Mouse (Mus musculus) natural killer cell, adult 2 months (primary cell): Measurements from ENCODE around the gene Rpl12.
"Not testable (repeated sequence)": the region's sequence is repeated elsewhere in the genome, so short reads cannot be mapped to it uniquely, and the experiment has no call there.

Source experiments
- DNase-seq, 2 experiments: peaks; one replicate each; pipeline ENCODE4 v3.0.0; 2022; ENCODE audit warnings: low spot score in 2 of 2

Gene Rpl12

DNA sequence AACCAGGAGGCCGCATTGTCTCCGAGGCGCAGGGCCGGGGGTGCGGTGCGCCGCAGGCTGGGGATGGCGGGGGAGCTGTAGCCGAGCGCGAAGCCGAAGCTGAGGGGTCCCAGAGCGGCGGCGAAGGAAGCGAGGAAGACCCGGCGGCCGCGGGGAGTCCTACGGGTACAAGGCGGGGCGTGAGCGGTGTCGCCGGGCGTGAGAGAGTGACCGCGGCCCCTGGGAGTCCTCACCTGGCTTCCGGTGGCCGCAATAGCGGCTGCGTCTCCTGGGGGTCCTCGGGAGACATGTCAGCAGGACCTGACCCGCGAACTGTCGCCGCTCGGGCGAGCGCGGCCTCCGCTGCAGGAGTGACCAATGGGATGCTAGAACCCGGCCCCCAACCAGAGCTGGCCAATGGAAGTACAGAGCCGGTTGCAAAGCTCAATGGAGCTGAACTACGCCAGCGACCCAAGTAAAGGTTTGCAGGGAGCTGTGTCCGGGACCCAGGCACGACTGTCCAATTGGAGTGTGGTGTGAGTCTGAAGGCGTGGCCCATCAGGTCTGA lies 20.4 kb downstream of the Rpl12 start, which contains the start of gene Slc2a8:
Gene Slc2a8, minus strand, starts transcription at position 359 of the 547 bp plus-strand sequence.
- peak; percentile 81 to 82 for DNase-seq

DNA sequence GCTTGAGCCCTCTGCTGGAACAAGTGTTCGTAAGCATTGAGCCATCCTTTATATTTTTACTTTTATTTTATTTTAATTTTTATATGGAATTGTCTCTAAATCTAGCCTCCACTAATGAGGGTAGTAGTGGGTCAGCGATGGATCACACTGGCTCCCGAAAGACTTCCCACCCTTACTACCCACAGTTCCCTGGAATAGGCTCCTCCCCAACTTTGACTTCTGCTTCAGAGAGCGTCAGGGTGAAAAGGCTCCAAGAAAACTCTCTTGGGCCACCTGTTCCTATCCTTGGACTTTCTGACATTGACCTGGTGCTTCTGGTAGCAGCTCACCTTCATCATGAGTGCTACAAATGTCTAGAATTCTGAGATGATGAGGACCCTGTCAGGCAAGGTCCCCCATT lies 21.3 kb downstream of the Rpl12 start:
- no peak for DNase-seq

DNA sequence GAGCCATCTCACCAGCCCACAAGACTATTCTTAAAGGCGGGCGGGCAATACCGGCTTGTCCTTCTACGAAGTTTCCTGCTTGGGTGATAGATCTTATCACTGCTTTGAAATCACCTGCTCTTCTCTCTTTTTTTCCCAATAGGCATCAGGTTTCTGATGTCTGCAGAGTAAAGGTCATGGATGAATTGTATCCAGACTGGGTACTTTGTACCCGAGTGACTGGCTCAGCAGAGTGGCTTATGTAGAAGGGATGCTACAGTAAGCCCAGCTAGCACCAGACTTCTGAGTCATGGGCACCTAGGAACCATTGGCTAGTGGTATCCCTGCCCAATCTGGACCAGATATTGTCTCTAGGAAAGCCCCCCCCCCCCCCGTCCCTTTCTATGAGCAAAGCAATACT lies 22.3 kb downstream of the Rpl12 start:
- DNase-seq, result no peak

DNA sequence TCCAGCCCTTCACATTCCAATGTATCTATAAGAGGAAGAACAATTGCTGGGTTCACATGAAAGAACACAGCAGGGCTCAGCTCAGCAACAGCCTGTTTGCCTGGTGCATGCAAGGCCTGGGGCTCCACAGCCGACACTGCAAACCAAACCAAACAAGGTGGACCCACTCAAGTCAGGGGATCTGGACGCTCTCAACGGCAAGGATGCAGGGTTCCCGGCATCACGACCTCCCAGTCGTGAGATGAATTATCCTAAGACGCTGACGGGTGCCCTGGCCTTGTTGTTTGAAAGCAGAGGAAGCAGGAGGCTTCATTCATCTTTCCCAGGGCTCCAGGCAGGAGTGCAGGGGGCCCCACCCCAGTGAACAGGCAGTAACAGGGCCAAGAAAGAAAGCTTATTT lies 24.5 kb downstream of the Rpl12 start:
- DNase-seq, result no peak

DNA sequence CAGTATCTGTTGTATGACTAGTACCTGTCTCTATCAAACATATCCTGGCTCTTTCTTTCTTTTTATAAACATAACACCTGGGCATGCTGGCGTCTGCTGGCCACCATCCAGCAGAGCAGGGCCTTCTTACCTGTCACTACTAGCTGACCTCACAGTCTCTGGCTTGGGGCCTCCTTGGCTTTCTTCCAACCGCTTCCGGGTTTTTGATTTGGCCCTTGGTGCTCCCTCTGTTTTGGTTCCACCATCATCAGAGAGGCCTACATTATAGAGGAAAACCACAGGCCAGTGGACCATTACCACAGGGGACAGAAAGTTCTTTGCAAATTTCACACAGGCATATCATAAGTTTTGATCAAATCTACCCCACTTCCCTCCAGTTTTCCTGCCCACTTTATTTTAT lies 28.0 kb downstream of the Rpl12 start:
- no peak for DNase-seq

DNA sequence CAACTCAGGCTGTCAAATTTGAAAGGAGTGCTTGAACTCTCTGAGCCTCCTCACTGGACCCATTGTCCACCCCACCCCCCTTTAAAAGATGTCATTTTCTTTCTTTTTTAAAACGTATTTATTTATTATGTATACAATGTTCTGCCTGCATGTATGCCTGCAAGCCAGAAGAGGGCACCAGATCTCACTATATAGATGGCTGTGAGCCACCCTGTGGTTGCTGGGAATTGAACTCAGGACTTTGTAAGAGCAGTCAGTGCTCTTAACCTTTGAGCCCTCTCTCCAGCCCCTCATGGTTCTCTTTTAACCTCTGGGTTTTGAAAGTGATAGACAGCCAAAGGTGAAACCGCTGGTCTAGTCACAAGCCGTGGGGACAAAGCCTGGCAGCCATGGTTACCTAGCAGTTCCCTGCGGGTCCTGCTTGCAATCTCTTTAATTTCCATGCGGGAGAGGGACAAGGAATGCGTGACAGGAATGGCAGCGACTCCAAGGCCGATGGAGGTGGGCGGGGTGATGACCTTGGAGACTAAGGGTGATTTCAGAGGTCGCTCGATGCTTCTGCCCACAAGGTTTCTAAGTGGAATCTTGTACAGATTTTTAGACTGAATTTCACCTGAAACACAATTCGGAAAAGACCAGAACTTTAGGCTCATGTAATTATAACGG lies 28.9 kb downstream of the Rpl12 start:
- peak; percentile 27 to 30 for DNase-seq

DNA sequence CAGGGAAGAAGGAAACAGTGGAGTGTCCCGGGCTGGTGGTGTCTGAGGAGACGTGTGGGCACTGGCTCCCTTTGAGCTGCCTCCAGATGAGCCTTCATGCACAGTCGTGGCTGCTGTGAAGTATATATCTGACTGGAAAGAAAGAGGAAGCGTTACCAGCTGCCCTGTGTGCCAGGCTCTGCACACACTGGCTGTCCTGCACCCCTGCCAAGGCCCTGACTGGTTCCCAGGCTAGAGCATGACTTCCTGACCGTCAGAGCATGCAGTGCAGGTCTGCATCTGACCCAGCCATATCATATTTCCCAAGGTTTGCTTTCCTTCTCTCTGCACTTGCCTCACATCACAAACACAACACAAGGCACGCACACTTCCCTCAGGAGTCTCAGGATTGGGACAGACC lies 30.8 kb downstream of the Rpl12 start:
- DNase-seq, result no peak

DNA sequence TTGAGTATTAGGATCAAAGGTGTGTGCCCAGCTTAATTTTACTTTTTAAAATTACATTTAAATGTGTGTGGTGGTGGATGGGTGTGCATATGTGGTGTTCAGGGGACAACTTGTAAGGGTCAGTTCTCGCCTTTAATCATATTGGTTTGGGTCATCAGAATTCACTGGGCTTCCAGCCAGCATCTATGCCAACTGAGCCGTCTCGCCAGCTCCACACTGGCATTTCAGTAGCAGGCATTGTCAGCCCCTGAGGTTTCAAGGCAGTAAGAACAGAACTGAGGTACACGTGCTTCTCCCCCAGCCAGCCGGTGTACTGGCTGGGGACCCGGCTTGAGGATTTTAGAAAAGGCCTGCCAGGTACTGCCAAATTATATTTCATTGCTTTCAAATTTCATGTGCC lies 35.7 kb downstream of the Rpl12 start:
- no peak for DNase-seq

DNA sequence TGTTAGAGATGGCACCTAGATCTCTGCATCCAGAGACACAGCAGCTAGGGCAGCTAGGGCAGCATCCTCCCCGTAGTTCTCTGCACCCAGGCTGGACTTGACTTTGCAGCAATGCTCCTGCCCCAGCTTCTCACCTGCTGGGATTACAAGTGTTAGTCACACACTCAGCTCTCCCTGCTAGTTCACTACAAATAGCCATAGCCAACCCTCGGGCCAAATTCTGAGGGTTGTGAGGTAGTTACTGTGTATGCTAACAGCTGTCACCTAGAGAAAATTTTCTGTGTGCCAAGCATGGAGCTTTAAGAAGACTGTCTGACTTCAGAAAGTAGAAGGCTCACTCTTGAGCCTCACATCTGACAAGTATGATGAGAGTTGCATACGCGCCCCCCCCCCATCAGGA lies 36.4 kb downstream of the Rpl12 start:
- no peak for DNase-seq

DNA sequence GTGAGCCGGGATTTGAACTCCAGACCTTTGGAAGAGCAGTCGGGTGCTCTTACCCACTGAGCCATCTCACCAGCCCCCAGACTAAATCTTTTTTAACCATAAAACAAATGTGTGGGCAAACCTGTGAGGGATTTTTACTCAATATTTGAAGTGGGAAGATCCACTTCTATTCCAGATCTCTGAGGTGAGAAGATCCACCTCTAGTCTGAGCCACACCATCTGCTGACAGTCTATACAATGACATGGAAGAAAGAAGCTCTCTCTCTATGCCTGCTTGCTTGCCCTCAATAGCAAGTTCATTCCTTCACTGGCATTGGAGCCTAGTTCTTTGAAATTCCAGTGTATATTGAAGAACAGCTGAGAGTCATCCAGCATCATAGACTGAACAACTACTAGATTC lies 38.4 kb downstream of the Rpl12 start:
- DNase-seq, result no peak

DNA sequence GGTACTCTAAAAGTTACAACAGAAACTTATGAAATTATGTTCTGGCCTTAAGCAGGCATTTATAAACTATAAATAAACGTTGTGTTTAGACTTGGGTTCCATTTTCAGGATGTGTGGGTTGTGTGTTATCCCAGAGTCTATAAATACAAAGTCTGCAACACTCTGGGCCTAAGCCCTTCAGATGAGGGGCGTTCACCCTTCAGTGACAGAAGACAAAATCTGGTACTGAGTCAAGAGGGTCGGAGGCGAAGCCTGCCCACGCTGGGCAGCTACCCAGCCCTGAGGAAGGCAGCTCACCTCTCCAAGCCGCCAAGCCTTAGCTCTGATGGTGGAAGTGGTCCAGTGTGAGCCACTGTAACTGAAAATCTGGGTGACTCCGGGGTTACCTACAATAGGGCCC lies 40.8 kb downstream of the Rpl12 start:
- no peak for DNase-seq

DNA sequence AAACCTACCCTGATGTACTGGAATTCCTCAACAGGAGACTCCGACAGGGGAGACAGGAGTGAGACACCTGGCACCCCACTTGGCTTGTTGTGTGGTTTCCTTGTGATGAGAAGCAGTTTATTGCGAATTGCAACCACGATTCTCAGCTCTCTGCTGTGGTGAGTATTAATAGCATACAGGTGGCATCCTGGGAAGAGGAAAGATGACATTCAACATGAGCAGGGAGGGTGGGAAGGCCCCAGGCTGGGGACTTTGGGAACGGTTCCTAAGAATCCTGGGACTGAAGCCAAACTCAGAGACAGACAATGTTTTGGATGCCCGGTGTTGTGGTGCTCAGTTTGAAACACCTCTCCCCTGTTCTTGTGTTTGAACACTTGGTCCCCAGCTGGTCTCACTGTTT lies 43.7 kb downstream of the Rpl12 start:
- no peak for DNase-seq

DNA sequence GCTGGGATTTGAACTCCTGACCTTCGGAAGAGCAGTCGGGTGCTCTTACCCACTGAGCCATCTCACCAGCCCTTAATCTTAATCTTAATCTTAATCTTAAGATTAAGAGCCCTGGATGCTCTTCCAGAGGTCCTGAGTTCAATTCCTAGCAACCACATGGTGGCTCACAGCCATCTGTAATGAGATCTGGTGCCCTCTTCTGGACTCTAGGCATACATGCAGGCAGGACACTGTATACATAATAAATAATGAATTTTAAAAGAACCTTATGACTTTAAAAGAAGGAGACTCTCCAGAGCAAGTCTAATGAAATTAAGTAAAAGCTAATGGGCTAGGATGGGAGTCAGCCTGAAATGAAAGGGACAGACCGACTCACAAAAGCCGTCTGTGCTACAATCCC lies 47.7 kb downstream of the Rpl12 start:
- DNase-seq, result not testable (repeated sequence)

DNA sequence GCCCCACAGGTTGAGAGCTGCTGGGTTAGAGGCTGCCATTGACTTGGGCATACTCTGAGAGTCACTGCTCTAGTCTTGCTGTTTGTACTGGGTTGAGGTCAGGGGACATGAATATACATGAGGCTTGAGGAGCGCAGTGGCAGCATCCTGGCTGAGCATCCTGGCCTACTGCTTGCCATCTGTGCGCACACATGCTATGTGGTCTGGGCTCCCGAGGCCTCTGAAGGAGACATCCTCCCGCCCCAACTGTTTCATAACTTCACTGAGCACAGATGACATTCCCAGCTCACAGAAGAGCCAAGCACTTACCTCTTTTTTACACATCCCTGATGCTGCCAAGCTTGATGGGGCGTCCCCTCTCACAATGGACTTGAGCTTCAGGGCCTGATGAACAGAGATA lies 53.5 kb downstream of the Rpl12 start:
- DNase-seq, result no peak
